Comparison of ENCODE assay signal across 14 mouse cellular contexts in genomic region chr9:28911571-28912185, GRCm38 (mm10).
DNase-seq lines count a peak whose midpoint lies in the region; ATAC-seq and TF ChIP-seq lines count a peak whose summit lies in the region.
"Had no signal": no experiment of that assay in that cellular context is flagged by ENCODE, and none has a peak within 500 bp of the region (broad histone marks: within the 10 kb centered on the region; RNA-seq: fewer than 3 reads in every experiment).

No protein-coding gene starts in this region.

- H3K9ac ChIP-seq in midbrain, embryonic 14.5 days (replicated peaks; ENCODE audit: low read length) = no peak overlapping the region
- H3K9ac ChIP-seq in midbrain, embryonic 11.5 days (ENCODE audit: low read length) = no peak overlapping the region
- H3K9ac ChIP-seq in intestine, embryonic 16.5 days (ENCODE audit: low read depth, low read length) = no peak overlapping the region

- 67% methylated on average over 13 of the region's 13 CpGs for WGBS in midbrain, embryonic 14.5 days
- 72% methylated on average over 13 of the region's 13 CpGs for WGBS in midbrain, embryonic 11.5 days
- WGBS in thymus, adult 2 months = 82% methylated on average over 13 of the region's 13 CpGs
- 60% methylated on average over 13 of the region's 13 CpGs for WGBS in intestine, embryonic 16.5 days

- ATAC-seq in midbrain, embryonic 14.5 days (ENCODE audit: low FRiP score, low TSS enrichment) = no peak
- ATAC-seq in midbrain, embryonic 11.5 days (ENCODE audit: low FRiP score) = no peak
- ATAC-seq in intestine, embryonic 16.5 days = no peak
- ATAC-seq in activated CD4-positive, CD25-positive, alpha-beta regulatory T cell, adult 4 months = no peak
- ATAC-seq: CD4-positive, CD25-positive, alpha-beta regulatory T cell, adult 4 months; intestine, postnatal 0 days had no signal

- H3K4me2 ChIP-seq in midbrain, embryonic 14.5 days (ENCODE audit: low read length) = no peak overlapping the region
- no peak overlapping the region for H3K4me2 ChIP-seq in midbrain, embryonic 11.5 days
- no peak overlapping the region for H3K4me2 ChIP-seq in intestine, embryonic 16.5 days (ENCODE audit: low read depth, low read length)

- no peaks in the 10 kb centered on the region for H3K27me3 ChIP-seq in midbrain, embryonic 14.5 days (ENCODE audit: control insufficient read depth, insufficient read depth, low read length)
- no peaks in the 10 kb centered on the region for H3K27me3 ChIP-seq in midbrain, embryonic 11.5 days (ENCODE audit: control insufficient read depth, insufficient read depth, low read length)
- H3K27me3 ChIP-seq in thymus, adult 2 months (ENCODE audit: control insufficient read depth, insufficient read depth, low read length) = no peaks in the 10 kb centered on the region
- no peaks in the 10 kb centered on the region for H3K27me3 ChIP-seq in intestine, embryonic 16.5 days (replicated peaks; ENCODE audit: control insufficient read depth, insufficient read depth, low read length)

- DNase-seq in midbrain, embryonic 14.5 days = peak; percentile 47
- DNase-seq in midbrain, embryonic 11.5 days (ENCODE audit: low spot score, missing footprints) = no peak
- peak; percentile 3 for DNase-seq in kidney, adult 11 months
- peak; percentile 39 to 40 for DNase-seq in kidney, postnatal 36 days
- DNase-seq in thymus, adult 2 months = no peak
- DNase-seq: adrenal gland, postnatal 14 days; cerebellum, adult 11-12 months; gastrocnemius, postnatal 10 days; liver; lung, postnatal 10 days had no signal

- H3K9me3 ChIP-seq in midbrain, embryonic 14.5 days (ENCODE audit: control insufficient read depth, low read length) = no peaks in the 10 kb centered on the region
- no peaks in the 10 kb centered on the region for H3K9me3 ChIP-seq in midbrain, embryonic 11.5 days (ENCODE audit: control insufficient read depth, low read length)
- H3K9me3 ChIP-seq in intestine, embryonic 16.5 days (ENCODE audit: control insufficient read depth, low read length) = no peaks in the 10 kb centered on the region

- no peak overlapping the region for H3K4me3 ChIP-seq in midbrain, embryonic 14.5 days (replicated peaks; ENCODE audit: low read depth, low read length)
- no peak overlapping the region for H3K4me3 ChIP-seq in midbrain, embryonic 11.5 days (ENCODE audit: low read depth, low read length)
- H3K4me3 ChIP-seq in thymus, adult 2 months (ENCODE audit: control insufficient read depth, insufficient read depth, low read length) = no peak overlapping the region
- H3K4me3 ChIP-seq in intestine, embryonic 16.5 days (ENCODE audit: low read length) = no peak overlapping the region

- H3K36me3 ChIP-seq in midbrain, embryonic 14.5 days (ENCODE audit: control insufficient read depth, insufficient read depth, low read length) = no peaks in the 10 kb centered on the region
- H3K36me3 ChIP-seq in midbrain, embryonic 11.5 days (ENCODE audit: control insufficient read depth, insufficient read depth, low read length) = no peaks in the 10 kb centered on the region
- no peaks in the 10 kb centered on the region for H3K36me3 ChIP-seq in thymus, adult 2 months (ENCODE audit: control insufficient read depth, insufficient read depth, low read length)
- no peaks in the 10 kb centered on the region for H3K36me3 ChIP-seq in intestine, embryonic 16.5 days (ENCODE audit: control insufficient read depth, insufficient read depth, low read length)

- TF ChIP-seq POLR2A in thymus, adult 2 months (IDR thresholded peaks at IDR 0.05; ENCODE audit: control insufficient read depth, extremely low read depth, insufficient read depth, low read length, poor library complexity) = no peak

- no peaks in the 10 kb centered on the region for H3K4me1 ChIP-seq in midbrain, embryonic 14.5 days (ENCODE audit: control insufficient read depth, insufficient read depth, low read length)
- no peaks in the 10 kb centered on the region for H3K4me1 ChIP-seq in midbrain, embryonic 11.5 days (ENCODE audit: control insufficient read depth, insufficient read depth, low read length)
- H3K4me1 ChIP-seq in thymus, adult 2 months (replicated peaks; ENCODE audit: control insufficient read depth, insufficient read depth, low read length) = no peaks in the 10 kb centered on the region
- H3K4me1 ChIP-seq in intestine, embryonic 16.5 days (ENCODE audit: control insufficient read depth, insufficient read depth, low read length) = no peaks in the 10 kb centered on the region

- no peak for TF ChIP-seq CTCF in thymus, adult 2 months (IDR thresholded peaks at IDR 0.05; ENCODE audit: borderline replicate concordance, control insufficient read depth, extremely low read depth, insufficient read depth, low read length, poor library complexity)

- H3K27ac ChIP-seq in midbrain, embryonic 14.5 days (replicated peaks; ENCODE audit: low read depth, low read length) = peak overlapping the region; percentile 32; the same call in 1 of the 2 replicates
- H3K27ac ChIP-seq in midbrain, embryonic 11.5 days (ENCODE audit: low read depth, low read length) = no peak overlapping the region
- no peak overlapping the region for H3K27ac ChIP-seq in thymus, adult 2 months (ENCODE audit: control insufficient read depth, insufficient read depth, low read length)
- H3K27ac ChIP-seq in intestine, embryonic 16.5 days (ENCODE audit: low read length) = no peak overlapping the region

Comparison
In these comparisons a context has a peak if more than half of its experiments do, and no peak if none do; other contexts are left out.
1. DNase-seq: peak in midbrain, embryonic 14.5 days (single experiment), kidney, adult 11 months (single experiment) and kidney, postnatal 36 days (2 of 2); none in midbrain, embryonic 11.5 days (single experiment) and thymus, adult 2 months (single experiment).